Mouse (Mus musculus) ES-Bruce4 (cell line): Measurements from ENCODE around the gene St3gal3.

Source experiments
- CTCF ChIP-seq: IDR thresholded peaks from one replicate; pipeline ENCODE4 v1.8.1; 2011; ENCODE audit warnings: low read depth, low read length
- EP300 ChIP-seq: IDR thresholded peaks from 2 replicates; pipeline ENCODE4 v1.6.1; 2011; ENCODE audit warnings: low read depth, low read length; ENCODE audit not compliant: insufficient read depth
- POLR2A ChIP-seq: IDR thresholded peaks from one replicate; pipeline ENCODE4 v1.8.1; 2011; ENCODE audit warnings: low read length; ENCODE audit not compliant: insufficient read depth

DNA sequence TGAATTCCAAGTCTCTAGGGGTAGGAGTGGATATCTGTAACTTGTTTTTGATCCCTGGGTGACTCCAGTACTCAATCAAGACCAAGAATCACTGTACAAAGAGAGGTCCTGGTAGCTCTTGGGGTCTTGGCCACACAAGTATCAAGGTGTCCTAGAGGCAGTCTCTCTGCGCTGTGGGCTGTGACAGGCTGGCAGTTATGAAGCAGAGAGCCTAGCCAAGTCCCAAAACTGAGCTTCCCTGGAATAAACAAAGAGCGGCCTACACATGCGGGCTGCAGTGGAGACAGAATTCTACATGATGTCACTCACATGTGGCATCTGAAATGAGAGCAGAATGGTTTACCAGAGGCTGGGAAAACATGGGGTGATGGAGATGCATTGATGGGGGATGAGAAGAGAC is 111.9 kb downstream of the St3gal3 start:
- TF ChIP-seq CTCF (no peak), EP300 (no peak), POLR2A (no peak)
